Mouse (Mus musculus): Measurements from ENCODE around the gene Gm17657.

DNA sequence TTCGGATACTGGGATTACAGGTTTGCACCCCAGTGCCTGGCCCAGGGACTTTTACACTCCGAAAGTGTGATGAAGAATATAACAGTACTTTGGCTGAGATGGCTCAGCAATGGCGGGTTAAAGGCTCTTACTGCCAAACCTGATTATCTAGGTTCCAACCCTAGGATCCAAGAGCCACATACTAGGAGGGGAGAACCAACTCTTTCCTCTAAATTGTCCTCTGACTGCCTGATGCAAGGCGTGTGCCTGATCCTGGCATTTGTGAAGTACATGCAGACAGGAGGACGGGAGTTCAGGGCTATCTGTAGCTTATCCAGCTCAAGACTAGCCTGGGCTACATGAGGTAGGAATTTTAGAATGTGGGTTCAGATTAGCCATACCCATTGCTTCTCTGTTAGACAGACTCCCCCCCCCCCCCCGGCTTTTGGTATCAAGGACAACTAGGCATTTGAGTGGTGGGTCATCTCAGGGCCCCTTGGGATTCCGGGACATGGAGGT, 49.1 kb downstream of the Gm17657 start:
- TF ChIP-seq CTCF (IDR thresholded peaks at IDR 0.05; ENCODE audit: low read depth, low read length) (no peak), POLR2A (IDR thresholded peaks at IDR 0.05; ENCODE audit: extremely low read depth, insufficient read depth, low read length) (no peak)
